Mouse (Mus musculus) olfactory bulb, adult 2 months (tissue): ENCODE data around the gene Ncoa4. TPM values are rescaled to one million over a fixed set of nuclear protein-coding genes. Genes with fewer than 3 reads are reported as not detected.
"Not testable (repeated sequence)": the region's sequence is repeated elsewhere in the genome, so short reads cannot be mapped to it uniquely, and the experiment has no call there.

ENCODE experiments used
- H3K27ac ChIP-seq: fragments of 200-500 bp; 2 replicates; pipeline ENCODE4 v1.5.1; 2012; ENCODE audit warnings: low read depth, low read length; ENCODE audit not compliant: insufficient read depth
- H3K4me1 ChIP-seq: fragments of 200-500 bp; 2 replicates; pipeline ENCODE4 v1.6.1; 2012; ENCODE audit warnings: low read length; ENCODE audit not compliant: control insufficient read depth, insufficient read depth
- H3K4me3 ChIP-seq: fragments of 200-500 bp; 2 replicates; pipeline ENCODE4 v1.5.1; 2012; ENCODE audit warnings: mild to moderate bottlenecking, low read depth, low read length, moderate library complexity; ENCODE audit not compliant: insufficient read depth
- CTCF ChIP-seq: fragments of 200-500 bp; IDR thresholded peaks from 2 replicates; pipeline ENCODE4 v1.5.1; 2012; ENCODE audit warnings: low read depth, mild to moderate bottlenecking, low read length, moderate library complexity; ENCODE audit not compliant: insufficient read depth
- POLR2A ChIP-seq: fragments of 200-500 bp; IDR thresholded peaks from 2 replicates; pipeline ENCODE4 v1.6.1; 2012; ENCODE audit warnings: mild to moderate bottlenecking, low read depth, low read length, moderate library complexity; ENCODE audit not compliant: insufficient read depth
- WGBS: fragments of 180-500 bp; shearing (Covaris S2); methylation state at CpG from one replicate; pipeline ENCODE4 v1.1.7; 2018; 5-methylcytosine and 5-hydroxymethylcytosine counted together
- polyA plus RNA-seq: library from polyadenylated mRNA; stranded (reverse); fragments of >200 nt; gene quantifications from 2 replicates; pipeline ENCODE4 v1.2.4, GENCODE M21; 2012; ENCODE audit warnings: low replicate concordance; ENCODE audit not compliant: missing spikeins, insufficient read depth, insufficient read length

Gene Ncoa4
- polyA plus RNA-seq, 1 experiment: not detected

DNA sequence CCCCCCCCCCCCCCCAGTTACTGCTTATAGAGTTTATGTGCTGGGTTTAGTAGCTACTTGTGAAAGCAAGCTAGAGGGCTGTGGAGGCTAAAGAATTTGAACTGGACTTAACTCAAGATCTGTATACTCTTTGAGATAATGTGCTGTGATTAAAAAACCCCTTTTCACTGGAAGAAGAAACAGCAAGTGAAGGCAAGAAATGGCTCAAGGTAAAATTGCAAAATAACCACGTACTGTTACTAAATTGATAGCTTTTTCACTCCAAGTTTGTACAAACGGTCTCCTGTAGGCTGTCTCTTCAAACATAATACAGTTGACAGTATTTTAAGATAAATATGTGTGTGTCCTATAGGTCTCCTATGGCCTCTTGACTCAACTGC lies 6.4 kb downstream of the Ncoa4 start:
- TF ChIP-seq POLR2A (no peak), CTCF (no peak)
- H3K4me3 ChIP-seq: no peak overlapping the region
- H3K27ac ChIP-seq: no peak overlapping the region
- peaks cover 8% of the 10 kb centered on the region for H3K4me1 ChIP-seq
- 65% methylated on average over 2 of the region's 2 CpGs for WGBS

DNA sequence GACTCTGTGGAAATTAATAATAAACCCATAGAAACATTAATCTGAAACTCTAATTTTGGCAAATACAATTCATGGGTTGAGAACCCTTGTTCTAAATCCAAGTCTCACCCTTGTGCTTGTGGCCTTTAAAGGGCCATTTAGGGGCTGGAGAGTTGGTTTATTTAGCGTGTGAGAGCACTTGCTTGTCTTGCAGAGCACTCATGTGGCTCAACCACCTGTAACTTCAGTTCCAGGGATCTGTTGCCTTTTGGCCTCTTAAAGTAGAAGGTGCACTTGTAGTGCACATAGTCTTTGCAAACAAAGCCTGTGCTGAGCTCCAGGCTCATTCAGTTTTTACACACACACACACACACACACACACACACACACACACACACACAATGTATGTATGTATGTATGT lies 7.2 kb downstream of the Ncoa4 start:
- 66% methylated on average over 1 of the region's 1 CpGs for WGBS

DNA sequence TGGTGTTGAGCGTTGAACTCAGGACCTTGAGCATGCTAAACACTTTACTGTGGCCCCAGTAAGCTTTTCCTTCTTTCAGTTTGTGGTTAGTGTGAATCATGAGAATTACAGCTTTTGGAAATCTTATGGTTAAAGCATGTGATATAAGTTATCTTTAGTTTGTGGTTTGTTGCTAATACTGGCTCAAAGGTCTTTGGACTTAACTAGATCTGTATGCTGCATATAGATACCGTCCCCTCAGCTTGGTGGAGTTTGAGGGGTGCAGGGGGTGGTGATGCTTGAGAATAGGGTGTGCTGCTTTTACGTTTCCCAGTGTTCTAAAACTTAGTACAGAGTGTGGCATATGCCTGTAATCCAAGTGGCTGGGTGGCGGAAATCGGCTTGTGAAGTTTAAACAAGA lies 7.7 kb downstream of the Ncoa4 start:
- 89% methylated on average over 5 of the region's 5 CpGs for WGBS
- TF ChIP-seq CTCF: no peak
- no peak for TF ChIP-seq POLR2A
- Histone ChIP-seq H3K4me3 (no peak overlapping the region), H3K4me1 (peaks cover 6% of the 10 kb centered on the region; the same call in 1 of the 2 replicates), H3K27ac (no peak overlapping the region)

More for the DNA sequence above, 7.2 kb downstream of the Ncoa4 start:
- TF ChIP-seq CTCF: no peak
- no peak for TF ChIP-seq POLR2A
- H3K4me1 ChIP-seq: peaks cover 6% of the 10 kb centered on the region; the same call in 1 of the 2 replicates
- no peak overlapping the region for H3K27ac ChIP-seq
- no peak overlapping the region for H3K4me3 ChIP-seq

DNA sequence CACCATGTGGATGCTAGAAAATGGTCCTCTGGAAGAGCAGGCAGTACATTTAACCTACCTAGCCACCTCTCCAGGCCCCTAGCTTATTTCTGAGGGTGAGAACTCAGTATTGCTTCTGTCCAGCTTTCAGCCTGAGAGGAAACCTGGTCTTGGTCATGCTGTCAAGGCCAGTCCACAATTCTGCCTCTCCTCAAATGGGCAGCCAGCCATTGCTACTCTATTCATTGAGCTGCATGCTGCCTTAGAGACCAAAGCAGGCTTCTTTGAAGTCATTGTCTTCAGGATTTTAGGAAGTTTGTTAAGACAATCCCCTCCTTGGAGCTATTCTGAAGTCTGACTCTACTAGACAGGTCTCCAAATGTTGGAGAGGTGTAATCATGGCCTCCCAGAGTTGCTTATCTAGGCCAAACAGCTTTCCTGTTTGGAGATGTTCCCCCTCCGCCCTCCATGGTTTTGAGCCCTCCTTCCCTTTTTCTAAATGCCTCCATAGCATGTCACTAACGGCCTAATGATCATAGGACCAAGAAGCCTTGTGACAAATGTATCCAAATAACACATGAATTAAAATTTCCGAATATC lies 9.1 kb downstream of the Ncoa4 start:
- Histone ChIP-seq H3K4me1 (peaks cover 6% of the 10 kb centered on the region; the same call in 1 of the 2 replicates), H3K4me3 (no peak overlapping the region), H3K27ac (no peak overlapping the region)
- 67% methylated on average over 3 of the region's 3 CpGs for WGBS
- no peak for TF ChIP-seq CTCF
- no peak for TF ChIP-seq POLR2A

DNA sequence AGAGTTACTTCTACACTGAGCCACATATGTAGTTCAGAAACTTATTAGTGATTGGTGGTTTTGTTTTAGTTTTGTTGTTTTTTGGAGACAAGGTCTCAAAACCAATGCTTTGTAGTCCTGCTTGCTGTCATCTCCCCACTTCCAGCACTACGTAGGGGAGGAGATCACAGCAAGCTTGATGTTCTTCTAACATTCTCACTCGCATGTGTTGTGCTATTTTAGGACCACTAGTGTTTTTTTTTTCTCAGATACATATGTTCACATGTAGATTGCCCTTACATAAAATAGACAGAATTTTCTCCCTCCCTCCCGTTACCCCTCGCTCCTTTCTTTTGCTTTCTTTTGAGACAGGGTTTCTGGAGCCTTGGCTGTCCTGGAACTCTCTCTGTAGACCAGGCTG lies 10.5 kb downstream of the Ncoa4 start:
- WGBS: 79% methylated on average over 4 of the region's 4 CpGs
- H3K4me1 ChIP-seq: peaks cover 6% of the 10 kb centered on the region; the same call in 1 of the 2 replicates
- H3K4me3 ChIP-seq: no peak overlapping the region
- H3K27ac ChIP-seq: no peak overlapping the region
- TF ChIP-seq CTCF (no peak), POLR2A (no peak)

DNA sequence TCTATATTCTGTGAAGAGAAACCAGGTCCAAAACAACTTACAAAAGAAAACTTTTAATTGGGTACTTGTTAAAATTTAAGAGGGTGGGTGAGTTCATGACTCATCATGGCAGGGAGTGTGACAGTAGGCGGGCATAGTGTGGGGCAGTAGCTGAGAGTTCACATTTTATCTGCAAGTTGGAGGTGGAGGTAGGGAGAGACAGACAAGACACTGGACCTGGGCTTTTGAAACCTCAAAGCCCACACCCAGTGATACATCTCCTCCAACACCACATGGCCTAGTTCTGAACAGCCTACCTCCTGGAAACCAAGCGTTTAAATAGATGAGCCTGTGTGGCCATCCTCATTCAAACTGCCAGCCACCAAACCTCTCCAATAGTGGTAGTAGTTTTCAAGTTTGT lies 15.6 kb downstream of the Ncoa4 start:
- WGBS: 66% methylated on average over 2 of the region's 2 CpGs
- Histone ChIP-seq H3K4me1 (no peaks in the 10 kb centered on the region), H3K27ac (no peak overlapping the region), H3K4me3 (no peak overlapping the region)
- TF ChIP-seq POLR2A: no peak
- TF ChIP-seq CTCF: no peak

DNA sequence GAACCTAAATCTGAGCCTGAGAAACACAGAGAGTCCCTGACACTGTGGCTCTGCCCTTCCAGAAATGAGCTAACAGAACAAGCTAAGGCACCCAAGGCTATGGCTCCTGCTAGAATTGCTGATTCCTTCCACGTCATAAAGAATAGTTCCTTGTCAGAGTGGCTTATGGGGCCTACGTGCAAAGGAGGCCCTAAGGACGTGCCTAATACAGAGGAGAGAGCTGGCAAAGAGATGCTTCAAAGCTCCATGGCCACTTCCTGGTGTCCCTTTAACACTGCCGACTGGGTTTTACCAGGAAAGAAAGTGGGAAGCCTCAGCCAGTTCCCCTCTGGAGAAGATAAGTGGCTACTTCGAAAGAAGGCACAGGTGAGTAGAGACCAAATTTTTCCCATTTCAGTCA lies 16.9 kb downstream of the Ncoa4 start:
- 86% methylated on average over 5 of the region's 5 CpGs for WGBS
- H3K4me1 ChIP-seq, H3K4me3 ChIP-seq, H3K27ac ChIP-seq: not testable (repeated sequence)

DNA sequence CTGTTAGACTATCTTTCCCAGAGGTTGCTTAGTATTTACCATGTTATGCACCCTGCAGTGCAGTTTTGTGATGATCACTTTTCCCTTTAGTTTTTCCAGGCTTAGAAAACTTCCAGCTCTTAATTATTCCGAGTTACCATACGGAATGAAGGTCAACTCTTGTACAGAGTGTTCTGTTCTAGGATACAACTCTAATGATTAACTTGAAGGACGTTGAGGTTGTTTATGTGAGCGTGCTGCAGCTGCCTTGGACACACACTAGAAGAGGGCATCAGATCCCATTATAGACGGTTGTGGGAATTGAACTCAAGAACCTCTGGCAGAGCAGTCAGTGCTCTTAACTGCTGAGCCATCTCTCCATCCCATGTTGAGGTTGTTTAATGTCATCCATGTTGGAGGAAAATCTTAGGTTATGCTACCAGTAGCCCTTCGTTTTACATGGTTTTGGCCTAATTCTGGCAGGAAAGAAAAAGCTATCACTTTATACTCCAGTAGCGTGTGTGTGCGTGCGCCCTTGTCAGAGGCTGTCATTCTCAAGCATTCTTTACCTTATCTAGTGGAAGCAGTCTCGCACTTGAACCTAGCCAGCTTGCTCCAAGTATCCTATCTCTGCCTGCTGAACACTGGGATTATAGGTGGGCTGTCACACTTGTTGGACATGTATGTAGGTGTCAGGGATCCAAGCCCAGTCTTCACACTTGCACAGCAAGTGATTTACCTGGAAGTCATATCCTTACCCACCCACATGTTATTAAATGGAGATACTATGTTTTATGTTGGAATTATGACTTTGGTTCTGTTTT lies 19.9 kb downstream of the Ncoa4 start:
- TF ChIP-seq CTCF: no peak
- no peak for TF ChIP-seq POLR2A
- Histone ChIP-seq H3K4me1 (no peaks in the 10 kb centered on the region), H3K4me3 (no peak overlapping the region), H3K27ac (no peak overlapping the region)
- 93% methylated on average over 10 of the region's 10 CpGs for WGBS

DNA sequence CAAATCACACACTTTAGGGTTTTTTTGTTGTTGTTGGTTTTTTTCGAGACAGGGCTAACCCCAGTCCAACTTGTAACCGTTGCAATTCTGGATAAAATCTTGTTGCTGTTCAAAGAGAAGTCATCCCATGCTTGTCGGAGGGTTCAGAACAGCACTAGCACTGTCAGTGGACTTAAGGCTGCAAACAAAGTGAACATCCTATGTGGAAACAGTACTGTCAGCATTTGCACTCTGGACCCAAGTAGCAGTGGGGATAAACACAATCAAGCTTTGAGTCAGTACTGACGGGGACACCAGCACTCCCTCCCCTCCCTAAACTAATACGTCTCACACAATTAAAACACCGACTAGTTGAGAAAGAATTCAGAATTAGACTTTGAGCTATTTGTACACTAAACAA lies 21.2 kb downstream of the Ncoa4 start:
- H3K4me3 ChIP-seq: no peak overlapping the region
- WGBS: 80% methylated on average over 6 of the region's 6 CpGs
- no peak overlapping the region for H3K27ac ChIP-seq
- TF ChIP-seq POLR2A: no peak
- TF ChIP-seq CTCF: no peak
- no peaks in the 10 kb centered on the region for H3K4me1 ChIP-seq

DNA sequence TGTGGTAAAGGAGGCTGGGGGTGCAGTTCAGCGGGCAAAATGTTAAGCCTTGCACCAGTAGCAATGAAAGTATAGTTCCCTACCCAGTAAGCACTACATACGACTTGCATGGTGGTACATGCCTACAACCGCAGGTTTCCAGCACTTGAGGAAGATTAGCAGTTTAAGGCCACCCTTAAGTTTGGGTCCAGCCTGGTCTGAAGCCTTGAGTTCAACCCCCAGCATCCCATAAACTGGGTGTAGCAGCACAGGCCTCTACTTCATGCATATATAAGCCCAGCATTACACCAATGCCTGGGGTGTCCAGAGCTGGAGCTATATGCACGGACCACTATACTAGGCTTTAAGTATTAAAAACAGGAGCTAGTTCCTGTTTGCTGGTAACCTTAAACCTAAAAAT lies 24.2 kb downstream of the Ncoa4 start:
- WGBS: 94% methylated on average over 4 of the region's 4 CpGs
- no peak overlapping the region for H3K4me3 ChIP-seq
- H3K4me1 ChIP-seq: no peaks in the 10 kb centered on the region
- no peak for TF ChIP-seq CTCF
- no peak for TF ChIP-seq POLR2A
- H3K27ac ChIP-seq: no peak overlapping the region
